Mouse (Mus musculus) adrenal gland, adult 2 months (tissue): Measurements from ENCODE around the gene Elmsan1. TPM values are rescaled to one million over a fixed set of nuclear protein-coding genes. Genes with fewer than 3 reads are reported as not detected.

ENCODE experiments used
- DNase-seq: peaks from one replicate; pipeline ENCODE4 v3.0.0; 2021
- polyA plus RNA-seq: library from polyadenylated mRNA; depleted of rRNA; stranded (reverse); fragments of >200 nt; gene quantifications from 2 replicates; pipeline ENCODE4 v1.2.3, GENCODE M21; 2012
- total RNA-seq, 2 experiments: library from RNA; stranded (reverse); gene quantifications; 2 replicates each; pipeline ENCODE4 v1.2.3; 2021

Gene Elmsan1
- total and polyA plus RNA-seq, 3 experiments, result 17.0 to 22.7 (median 20.4) TPM

DNA sequence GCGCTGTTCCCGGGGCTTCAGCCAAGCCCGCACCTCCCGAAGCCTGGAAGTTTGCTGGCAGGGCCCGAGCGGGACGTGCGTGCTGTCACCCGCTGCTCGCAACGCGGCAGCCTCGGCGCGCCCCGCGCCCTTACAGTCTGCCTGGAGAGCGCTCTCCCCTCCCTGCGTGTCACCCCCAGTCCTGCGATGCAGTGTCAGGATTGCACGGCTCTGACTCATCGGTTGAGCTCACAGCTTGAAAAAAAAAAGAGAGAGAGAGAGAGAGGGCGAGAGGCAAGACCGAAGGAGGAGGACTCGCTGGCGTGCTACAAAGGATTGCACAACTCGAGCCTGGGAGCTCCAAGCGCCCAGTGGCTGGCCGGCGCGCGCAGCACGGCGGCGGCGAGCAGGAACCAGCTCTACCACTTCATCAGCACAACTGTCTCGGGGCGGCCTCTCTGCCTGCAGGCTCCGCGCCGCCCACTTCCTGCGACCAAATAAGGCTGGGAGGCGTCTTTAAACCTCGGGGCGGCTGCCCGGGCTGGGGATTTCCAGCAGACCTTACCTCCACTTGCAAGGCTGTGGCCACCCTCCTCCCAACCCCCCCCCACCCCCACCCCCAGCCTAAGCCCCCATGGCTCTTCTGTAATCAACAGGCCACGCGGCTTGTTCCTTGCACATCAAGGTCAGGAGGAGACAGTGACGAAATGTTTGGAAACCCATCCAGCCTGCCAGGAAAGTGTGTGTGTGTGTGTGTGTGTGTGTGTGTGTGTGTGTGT lies 24.9 kb downstream of the Elmsan1 start:
- DNase-seq, result peak; percentile 97

- peak; percentile 86 for DNase-seq
These were observed 25.7 kb downstream of the Elmsan1 start for GRCm38 (mm10) chr12:84192741-84193641.

DNA sequence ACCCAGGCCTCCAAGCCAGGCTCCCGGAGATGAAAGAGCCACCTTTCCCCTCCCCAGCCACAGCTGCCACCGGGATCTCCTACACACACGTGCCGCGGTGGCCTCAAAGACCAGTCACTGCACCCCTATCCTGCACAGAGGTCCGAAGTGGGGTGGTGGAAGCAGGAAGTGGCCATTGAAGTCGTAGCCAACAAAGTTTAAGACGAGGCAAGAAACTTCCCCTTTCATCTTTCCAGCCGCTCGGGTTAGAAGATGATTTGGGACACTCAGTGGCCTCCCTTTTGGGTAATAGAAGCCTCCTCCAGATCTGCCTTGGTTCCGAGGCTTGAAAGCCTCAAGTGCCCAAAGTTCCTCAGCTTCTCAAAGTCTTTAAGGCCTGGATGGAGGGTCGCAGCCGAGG lies 26.4 kb downstream of the Elmsan1 start:
- DNase-seq, result peak; percentile 46

DNA sequence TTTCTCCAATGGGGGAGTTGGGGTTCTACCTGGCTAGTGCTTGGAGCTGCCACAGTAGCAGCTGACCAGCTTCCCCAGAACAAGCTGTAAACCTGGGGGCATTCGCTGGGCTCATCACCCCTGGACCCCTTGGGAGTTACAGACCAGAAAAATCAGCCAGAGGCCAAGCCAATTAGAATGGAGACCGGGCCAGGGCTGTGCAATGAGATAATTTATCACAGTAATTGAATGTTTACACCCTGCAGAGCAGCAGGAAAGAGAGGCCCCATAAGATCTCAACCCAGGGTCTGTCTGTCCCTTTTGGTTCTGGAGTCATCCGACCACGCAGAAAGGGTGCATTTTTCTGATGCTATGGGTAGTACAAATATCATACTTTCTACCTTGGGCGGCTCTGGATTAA lies 26.9 kb downstream of the Elmsan1 start:
- DNase-seq, result no peak

DNA sequence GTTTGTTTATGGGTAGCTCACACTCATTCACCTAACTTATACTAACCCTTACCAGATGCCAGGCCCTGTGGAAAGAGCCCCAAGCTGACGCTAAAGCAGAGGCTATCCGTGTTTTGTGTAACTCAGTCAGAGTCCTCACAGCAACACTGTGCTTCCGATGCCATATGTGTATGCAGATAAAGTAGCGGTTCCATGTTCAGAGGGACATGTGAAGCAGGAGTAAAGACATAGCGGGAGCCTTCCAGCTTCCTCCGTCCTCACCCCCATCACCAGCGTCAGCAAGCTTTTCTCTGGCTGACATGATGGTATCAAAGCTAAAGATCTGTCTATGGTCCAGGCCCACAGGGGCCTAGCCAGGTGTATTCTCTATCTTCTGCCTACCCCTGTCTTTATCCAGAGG lies 27.5 kb downstream of the Elmsan1 start:
- no peak for DNase-seq

DNA sequence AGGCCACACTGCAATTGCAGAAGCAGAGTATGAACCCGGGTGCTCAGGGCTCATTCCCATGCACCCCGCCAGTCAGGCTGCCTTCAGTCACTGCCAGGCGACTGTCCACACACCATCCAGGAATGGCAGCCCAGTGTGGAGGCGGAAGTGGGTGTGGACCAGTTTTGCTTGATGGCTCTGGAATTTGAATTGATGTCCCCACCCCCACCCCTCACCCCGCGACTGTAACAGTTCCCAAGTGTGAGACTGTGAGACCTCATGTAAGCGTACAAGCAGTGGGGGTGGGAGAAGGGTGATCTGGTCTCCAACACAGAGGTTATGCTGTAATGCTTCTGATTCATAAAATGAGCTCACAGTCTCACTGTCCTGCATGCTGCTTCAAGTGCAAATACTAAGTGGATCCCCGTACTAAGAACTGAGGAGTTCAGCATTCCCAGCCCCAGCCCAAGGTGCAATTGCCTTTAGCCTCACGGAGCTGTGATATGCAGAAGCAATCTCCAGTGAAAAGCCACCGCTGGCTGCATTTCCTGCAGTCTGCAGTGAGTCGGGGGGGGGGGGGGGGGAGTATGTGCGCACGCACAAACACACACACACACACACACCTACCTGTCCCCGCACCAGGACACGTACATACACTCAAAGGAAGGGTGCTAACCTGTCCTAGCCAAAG lies 28.4 kb downstream of the Elmsan1 start:
- DNase-seq, result no peak

GRCm38 (mm10) chr12:84188881-84189444 lies 29.7 kb downstream of the Elmsan1 start:
- no peak for DNase-seq

DNA sequence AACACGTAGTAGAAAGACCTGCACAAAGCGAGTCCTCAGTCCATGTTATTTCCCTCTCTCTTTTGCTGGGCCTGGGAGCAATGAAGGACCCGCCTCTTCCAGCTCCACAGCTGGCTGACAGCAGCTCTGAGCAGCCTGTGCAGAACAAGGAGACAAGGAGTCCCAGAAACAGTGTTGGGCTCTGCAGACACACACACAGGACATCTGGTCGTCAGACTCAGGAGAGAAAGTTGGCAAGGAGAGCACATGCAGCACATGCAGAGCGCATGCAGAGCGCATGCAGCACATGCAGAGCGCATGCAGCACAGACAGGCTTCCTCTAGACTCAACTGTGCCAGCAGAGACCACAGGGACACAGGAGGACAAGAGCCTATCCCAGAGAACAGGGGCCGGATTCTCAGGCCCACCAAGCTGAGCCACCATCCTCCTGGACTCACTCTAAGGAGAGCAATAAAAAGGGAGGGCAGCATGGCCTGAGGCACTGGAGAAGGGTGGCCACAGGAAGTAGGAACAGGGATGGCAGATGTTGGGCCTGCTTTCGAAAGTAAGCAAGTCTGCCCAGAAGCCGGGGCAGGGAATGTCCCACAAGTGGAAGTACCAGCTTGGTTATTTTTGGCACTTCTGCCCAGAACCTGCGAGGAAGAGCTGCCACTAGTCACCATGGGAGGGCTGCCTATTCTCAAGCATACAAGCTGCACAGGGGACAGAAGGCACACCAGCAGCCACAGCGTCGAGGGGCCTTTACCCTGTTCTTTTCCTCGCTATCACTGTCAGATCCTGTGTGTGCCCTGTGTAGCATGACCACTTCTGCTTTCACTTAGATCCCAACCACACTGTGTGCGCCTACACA lies 30.7 kb downstream of the Elmsan1 start:
- no peak for DNase-seq

GRCm38 (mm10) chr12:84186950-84187349 lies 31.7 kb downstream of the Elmsan1 start:
- peak; percentile 76 for DNase-seq

- DNase-seq, result no peak
These were observed 32.1 kb downstream of the Elmsan1 start for GRCm38 (mm10) chr12:84186536-84186935.

- no peak for DNase-seq
These were observed 33.1 kb downstream of the Elmsan1 start for GRCm38 (mm10) chr12:84185547-84185946.

- DNase-seq, result no peak
These were observed 33.7 kb downstream of the Elmsan1 start for GRCm38 (mm10) chr12:84184979-84185378.

- no peak for DNase-seq
These were observed 36.7 kb downstream of the Elmsan1 start for GRCm38 (mm10) chr12:84181999-84182398.

DNA sequence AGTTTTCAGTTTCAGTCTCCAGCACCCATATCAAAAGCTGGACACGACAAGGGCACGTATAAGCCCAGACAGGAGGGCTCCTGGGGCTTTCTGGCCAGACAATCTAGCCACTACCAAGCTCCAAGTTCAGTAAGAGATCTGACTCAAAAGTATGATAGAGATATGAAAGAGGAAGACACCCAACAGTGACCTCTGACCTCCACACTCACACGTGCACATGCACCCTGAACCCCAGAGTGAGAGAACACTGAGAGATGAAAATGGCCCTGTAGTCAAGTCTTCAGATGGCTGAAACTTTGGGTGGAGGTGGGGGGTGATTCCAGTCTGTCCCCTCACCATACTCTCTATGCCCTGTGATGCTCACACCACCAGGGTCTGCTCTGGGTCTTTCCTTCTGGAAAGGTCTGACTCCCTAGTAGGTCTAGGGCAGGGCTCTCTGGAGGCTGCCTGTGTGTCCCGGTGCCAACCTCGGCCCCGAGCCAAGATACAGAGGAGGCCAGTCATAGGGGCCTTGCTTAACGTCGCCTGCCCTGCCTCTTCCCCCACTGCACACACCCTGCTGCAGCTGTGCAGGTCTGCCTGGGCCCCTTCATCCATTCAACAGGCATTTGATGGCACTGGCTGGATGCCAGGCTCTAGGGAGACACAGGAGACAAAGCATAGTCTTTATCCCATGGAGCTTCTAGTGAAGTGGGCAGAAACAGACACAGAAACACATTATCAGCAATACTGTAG lies 37.8 kb downstream of the Elmsan1 start:
- DNase-seq, result peak; percentile 95

DNA sequence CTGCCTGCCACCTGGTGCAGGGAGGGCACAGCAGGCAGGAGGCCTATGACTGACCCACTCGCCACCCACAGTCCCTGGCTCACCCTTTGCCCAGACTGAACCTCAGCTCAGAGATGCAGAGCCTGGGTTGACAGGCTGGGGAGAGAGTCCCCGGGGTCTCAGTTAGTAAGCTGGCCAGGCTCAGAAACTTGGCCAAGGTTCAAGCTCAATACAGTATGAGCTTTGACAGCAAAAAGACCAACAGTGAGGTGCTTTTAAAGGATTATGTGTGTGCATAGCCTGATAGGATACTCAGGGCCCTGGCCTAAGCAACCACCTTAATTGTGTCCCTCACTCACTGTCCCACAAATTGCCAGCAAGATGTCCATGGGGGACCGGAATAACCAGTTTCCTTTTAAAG lies 38.6 kb downstream of the Elmsan1 start:
- DNase-seq, result no peak

- peak; percentile 76 for DNase-seq
These were observed 39.8 kb downstream of the Elmsan1 start for GRCm38 (mm10) chr12:84178652-84179445.

GRCm38 (mm10) chr12:84178052-84178451 lies 40.6 kb downstream of the Elmsan1 start:
- peak; percentile 79 for DNase-seq

GRCm38 (mm10) chr12:84176886-84177765 lies 41.6 kb downstream of the Elmsan1 start:
- DNase-seq, result no peak
